Mouse (Mus musculus) heart, postnatal 10 days (tissue): Measurements from ENCODE around the gene Fam163b. TPM values are rescaled to one million over a fixed set of nuclear protein-coding genes. Genes with fewer than 3 reads are reported as not detected.

ENCODE experiments used
- total RNA-seq, 2 experiments: library from RNA; stranded (reverse); gene quantifications; 2 replicates each; pipeline ENCODE4 v1.2.3; 2021

The Fam163b gene
- total RNA-seq, 2 experiments from 2014 or later, result 0.37 to 0.38 TPM

Other genes with a start within 250 kb of the Fam163b start
- gene Surf6, start 239.6 kb downstream of the Fam163b start, total RNA-seq, result 10 to 100 TPM; 14.7 to 16.8 TPM
- 10 to 100 TPM; 29.3 to 37.7 TPM for gene Med22, start 231.8 kb downstream of the Fam163b start, total RNA-seq
- gene Rpl7a, start 231.7 kb downstream of the Fam163b start, total RNA-seq, result 100 to 1,000 TPM; 364 to 371 TPM
- gene Surf2, start 226.1 kb downstream of the Fam163b start, total RNA-seq, result 10 to 100 TPM; 15.9 TPM
- gene Surf1, start 226.0 kb downstream of the Fam163b start, total RNA-seq, result 10 to 100 TPM; 48.0 to 54.1 TPM
- 100 to 1,000 TPM; 103 TPM for gene Surf4, start 208.6 kb downstream of the Fam163b start, total RNA-seq
- under 1 TPM in 1 of 2 experiments, not detected in 1; 0.31 TPM for gene Stkld1, start 208.4 kb downstream of the Fam163b start, total RNA-seq
- 10 to 100 TPM; 13.3 to 14.4 TPM for gene Rexo4, start 178.1 kb downstream of the Fam163b start, total RNA-seq
- not detected for gene Adamts13, start 169.1 kb downstream of the Fam163b start, total RNA-seq
- 10 to 100 TPM; 29.0 to 36.7 TPM for gene Cacfd1, start 132.6 kb downstream of the Fam163b start, total RNA-seq
- under 1 TPM in 1 of 2 experiments, not detected in 1; 0.14 TPM for gene Slc2a6, start 114.5 kb downstream of the Fam163b start, total RNA-seq
- gene Mymk, start 70.3 kb downstream of the Fam163b start, total RNA-seq, result under 1 TPM in 1 of 2 experiments, not detected in 1; 0.22 TPM
- 10 to 100 TPM in 1 of 2 experiments, 1 to 10 TPM in 1; 8.7 to 19.4 TPM for gene Adamtsl2, start 63.1 kb downstream of the Fam163b start, total RNA-seq
- gene Dbh, start 22.7 kb upstream of the Fam163b start, total RNA-seq, result 1 to 10 TPM; 2.3 to 2.5 TPM
- 10 to 100 TPM; 18.4 to 19.3 TPM for gene Sardh, start 105.8 kb upstream of the Fam163b start, total RNA-seq